Mouse (Mus musculus) embryonic facial prominence, embryonic 11.5 days (tissue): Measurements from ENCODE around the gene Sec61a1. TPM values are rescaled to one million over a fixed set of nuclear protein-coding genes. Genes with fewer than 3 reads are reported as not detected.

Experiments
- ATAC-seq: fragments of 200-750 bp; cut with Nextera tagmentation; replicated peaks from 2 replicates; pipeline ENCODE4 v1.8.0; 2017; ENCODE audit warnings: low read depth; ENCODE audit not compliant: insufficient number of reproducible peaks, low FRiP score, low TSS enrichment
- DNase-seq: peaks from one replicate; pipeline ENCODE4 v3.0.0-alpha.2; 2015; ENCODE audit warnings: low spot score
- H3K27ac ChIP-seq: fragments of 300-500 bp; sonication (generic); replicated peaks from 2 replicates; pipeline ENCODE4 v1.5.1; 2014; ENCODE audit warnings: mild to moderate bottlenecking, low read depth, low read length, control low read depth
- H3K27me3 ChIP-seq: fragments of 300-500 bp; sonication (generic); 2 replicates; pipeline ENCODE4 v1.6.1; 2014; ENCODE audit warnings: mild to moderate bottlenecking, low read length, moderate library complexity, mixed read lengths; ENCODE audit not compliant: control insufficient read depth, insufficient read depth
- H3K36me3 ChIP-seq: fragments of 300-500 bp; sonication (generic); replicated peaks from 2 replicates; pipeline ENCODE4 v1.6.1; 2014; ENCODE audit warnings: low read depth, mild to moderate bottlenecking, low read length, moderate library complexity, mixed read lengths; ENCODE audit not compliant: control insufficient read depth, insufficient read depth
- H3K4me1 ChIP-seq: fragments of 300-500 bp; sonication (generic); 2 replicates; pipeline ENCODE4 v1.6.1; 2014; ENCODE audit warnings: low read length, mixed read lengths; ENCODE audit not compliant: control insufficient read depth, insufficient read depth
- H3K4me2 ChIP-seq: fragments of 300-500 bp; sonication (generic); 2 replicates; pipeline ENCODE4 v1.6.1; 2014; ENCODE audit warnings: low read depth, mild to moderate bottlenecking, control low read depth, low read length, moderate library complexity
- H3K4me3 ChIP-seq: fragments of 300-500 bp; sonication (generic); 2 replicates; pipeline ENCODE4 v1.5.1; 2014; ENCODE audit warnings: low read depth, low read length, control low read depth
- H3K9ac ChIP-seq: fragments of 300-500 bp; sonication (generic); replicated peaks from 2 replicates; pipeline ENCODE4 v1.6.1; 2014; ENCODE audit warnings: mild to moderate bottlenecking, control low read depth, low read length
- H3K9me3 ChIP-seq: fragments of 300-500 bp; sonication (generic); replicated peaks from 2 replicates; pipeline ENCODE4 v1.6.1; 2016; ENCODE audit warnings: mild to moderate bottlenecking, low read length, inconsistent platforms, mixed read lengths; ENCODE audit not compliant: control insufficient read depth
- WGBS: fragments of 180-500 bp; shearing (Covaris S2); extraction: QIAGEN DNeasy Blood & Tissue Kit; methylation state at CpG from one replicate; pipeline ENCODE4 v1.1.7; 2014; 5-methylcytosine and 5-hydroxymethylcytosine counted together
- polyA plus RNA-seq: library from polyadenylated mRNA; unstranded; fragments of >200 nt; fragmentation: Nextera tagmentation; extraction: Ambion mirVana; gene quantifications from 2 replicates; pipeline ENCODE4 v1.2.1, GENCODE M21; 2014

Sec61a1 gene
- polyA plus RNA-seq, 1 experiment from 2014 or later = 160 TPM

DNA sequence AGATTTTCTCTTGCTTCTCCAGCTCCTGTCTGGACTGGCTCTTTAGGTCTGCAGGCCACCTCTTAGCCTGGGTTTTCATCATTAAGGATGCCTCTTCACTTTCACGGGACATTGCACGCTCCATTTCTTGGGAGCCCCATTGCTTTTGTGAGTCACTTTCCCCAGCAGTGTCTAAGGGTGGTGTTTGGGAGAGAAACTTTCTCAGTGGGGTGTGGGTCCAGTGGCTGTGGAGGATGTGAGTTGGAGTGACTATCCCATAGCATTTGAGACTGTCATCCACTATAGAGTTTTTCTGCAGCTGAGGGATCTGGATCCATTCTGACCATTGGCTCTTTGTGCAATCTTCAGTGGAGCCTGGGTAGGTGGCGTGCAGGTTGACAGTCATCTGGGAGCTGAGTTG is 4.7 kb upstream of the Sec61a1 start:
- Histone ChIP-seq H3K36me3 (no peaks in the 10 kb centered on the region), H3K9ac (no peak overlapping the region), H3K27ac (no peak overlapping the region), H3K4me1 (no peaks in the 10 kb centered on the region), H3K9me3 (no peaks in the 10 kb centered on the region), H3K4me2 (no peak overlapping the region), H3K4me3 (no peak overlapping the region), H3K27me3 (no peaks in the 10 kb centered on the region)
- ATAC-seq (no peak), DNase-seq (no peak)
- WGBS = 82% methylated on average over 3 of the region's 3 CpGs

DNA sequence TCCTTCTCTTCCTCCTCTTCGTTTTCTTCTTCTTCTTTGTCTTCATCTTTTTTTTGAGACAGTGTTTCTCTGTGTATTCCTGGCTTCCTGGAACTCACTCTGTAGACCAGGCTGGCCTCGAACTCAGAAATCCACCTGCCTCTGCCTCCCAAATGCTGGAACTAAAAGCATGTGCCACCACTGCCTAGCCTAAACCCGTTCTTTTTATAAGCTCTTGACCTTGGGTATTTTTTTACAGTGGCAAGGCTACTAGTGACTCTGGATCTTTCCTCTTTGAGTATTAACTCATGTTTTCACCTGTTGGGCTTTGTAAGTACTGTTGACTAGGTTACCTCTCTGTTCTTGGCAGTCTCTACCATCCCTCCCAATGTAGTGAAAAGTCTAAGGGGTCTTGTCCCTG is 4.3 kb upstream of the Sec61a1 start:
- Histone ChIP-seq H3K27me3 (no peaks in the 10 kb centered on the region), H3K9ac (no peak overlapping the region), H3K4me1 (no peaks in the 10 kb centered on the region), H3K9me3 (no peaks in the 10 kb centered on the region), H3K36me3 (no peaks in the 10 kb centered on the region), H3K27ac (no peak overlapping the region), H3K4me3 (no peak overlapping the region), H3K4me2 (no peak overlapping the region)
- no peak for DNase-seq
- 71% methylated on average over 3 of the region's 3 CpGs for WGBS
- no peak for ATAC-seq

DNA sequence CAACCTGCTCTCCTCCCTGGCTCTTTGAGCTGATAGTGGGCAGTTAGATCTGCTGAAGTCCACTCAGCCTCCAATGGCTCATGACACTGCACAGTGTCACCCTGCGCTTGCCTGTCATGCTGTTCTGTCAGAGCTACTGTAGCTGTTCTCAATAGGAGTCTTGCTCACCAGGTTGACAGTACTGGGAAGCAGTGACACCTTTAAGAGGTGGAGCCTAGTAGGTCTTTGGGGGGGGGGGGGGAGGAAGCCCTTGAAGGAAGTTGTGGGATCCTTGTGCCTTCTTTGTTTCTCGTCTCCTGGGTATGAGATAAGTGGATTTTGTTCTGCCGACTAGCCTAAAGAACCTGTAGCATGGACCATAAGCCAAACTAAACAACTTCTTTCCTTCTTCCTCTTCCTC is 3.9 kb upstream of the Sec61a1 start:
- 72% methylated on average over 3 of the region's 3 CpGs for WGBS
- no peaks in the 10 kb centered on the region for H3K27me3 ChIP-seq
- no peaks in the 10 kb centered on the region for H3K9me3 ChIP-seq
- H3K4me3 ChIP-seq = no peak overlapping the region
- no peaks in the 10 kb centered on the region for H3K4me1 ChIP-seq
- no peaks in the 10 kb centered on the region for H3K36me3 ChIP-seq
- DNase-seq (no peak), ATAC-seq (no peak)
- H3K27ac ChIP-seq = no peak overlapping the region
- no peak overlapping the region for H3K4me2 ChIP-seq
- no peak overlapping the region for H3K9ac ChIP-seq

DNA sequence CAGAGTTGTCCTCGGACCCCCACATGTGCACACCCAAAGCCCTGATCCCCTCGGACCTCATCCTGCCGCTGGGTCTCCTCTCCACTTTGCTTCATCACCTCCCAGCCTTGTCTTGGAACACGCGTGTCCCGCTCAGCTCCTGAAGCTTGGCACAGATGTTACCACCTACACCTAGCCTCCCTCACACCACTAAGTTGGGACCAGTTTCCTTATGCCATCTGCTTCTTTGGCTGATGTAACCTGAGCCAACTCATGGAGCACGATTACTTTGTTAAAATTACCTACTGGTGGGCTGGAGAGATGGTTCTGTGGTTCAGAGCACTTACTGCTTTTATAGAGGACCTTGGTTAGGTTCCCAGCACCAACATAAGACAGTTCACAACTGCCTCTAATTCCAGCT is 3.1 kb upstream of the Sec61a1 start:
- Histone ChIP-seq H3K9me3 (no peaks in the 10 kb centered on the region), H3K36me3 (no peaks in the 10 kb centered on the region), H3K27me3 (no peaks in the 10 kb centered on the region), H3K9ac (no peak overlapping the region), H3K4me3 (no peak overlapping the region), H3K27ac (no peak overlapping the region), H3K4me2 (no peak overlapping the region), H3K4me1 (no peaks in the 10 kb centered on the region; the same call in 1 of the 2 replicates)
- ATAC-seq = no peak
- DNase-seq = no peak
- WGBS = 85% methylated on average over 7 of the region's 7 CpGs

DNA sequence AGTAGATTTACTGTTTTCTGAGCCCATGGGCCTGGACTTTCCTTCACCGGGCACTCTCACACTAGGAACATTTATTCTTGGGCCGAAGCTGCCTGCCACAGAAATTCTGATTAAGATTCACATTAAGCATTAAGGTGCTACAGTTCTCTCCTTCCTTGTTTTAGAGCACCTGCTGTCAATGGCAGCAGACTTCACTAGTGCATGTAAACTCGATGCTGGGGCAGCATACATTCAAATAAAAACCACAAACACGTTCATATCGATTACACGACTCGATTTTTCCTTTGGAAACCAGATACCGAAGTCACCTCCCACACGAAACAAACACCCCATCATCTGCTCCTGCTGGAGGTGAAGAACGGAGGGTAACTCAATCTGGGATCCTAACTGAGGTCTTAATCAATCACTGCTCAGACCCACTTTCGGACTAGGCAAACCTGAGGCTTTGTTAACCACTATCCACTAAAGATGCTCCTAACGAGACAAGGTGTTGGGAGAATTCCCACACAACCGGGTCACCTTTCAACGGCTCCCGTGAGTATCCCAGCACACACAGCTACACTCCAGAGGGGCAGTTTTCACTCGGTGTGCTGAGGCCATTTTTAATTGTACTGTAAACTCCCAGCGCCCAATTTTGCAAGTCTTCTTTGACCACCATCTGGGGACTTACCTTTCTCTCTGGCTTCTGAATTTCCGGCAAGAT is 853 bp downstream of the Sec61a1 start:
- no peak for ATAC-seq
- peak overlapping the region; percentile 52; the same call in 1 of the 2 replicates for H3K27ac ChIP-seq
- no peaks in the 10 kb centered on the region for H3K9me3 ChIP-seq
- no peaks in the 10 kb centered on the region; the same call in 1 of the 2 replicates for H3K4me1 ChIP-seq
- peaks cover 13% of the 10 kb centered on the region; the same call in 1 of the 2 replicates for H3K36me3 ChIP-seq
- DNase-seq = peak; percentile 22
- peak overlapping the region; percentile 64 for H3K4me2 ChIP-seq
- no peaks in the 10 kb centered on the region for H3K27me3 ChIP-seq
- peak overlapping the region; percentile 91 for H3K9ac ChIP-seq
- peak overlapping the region; percentile 98 for H3K4me3 ChIP-seq
- 14% methylated on average over 18 of the region's 18 CpGs for WGBS

DNA sequence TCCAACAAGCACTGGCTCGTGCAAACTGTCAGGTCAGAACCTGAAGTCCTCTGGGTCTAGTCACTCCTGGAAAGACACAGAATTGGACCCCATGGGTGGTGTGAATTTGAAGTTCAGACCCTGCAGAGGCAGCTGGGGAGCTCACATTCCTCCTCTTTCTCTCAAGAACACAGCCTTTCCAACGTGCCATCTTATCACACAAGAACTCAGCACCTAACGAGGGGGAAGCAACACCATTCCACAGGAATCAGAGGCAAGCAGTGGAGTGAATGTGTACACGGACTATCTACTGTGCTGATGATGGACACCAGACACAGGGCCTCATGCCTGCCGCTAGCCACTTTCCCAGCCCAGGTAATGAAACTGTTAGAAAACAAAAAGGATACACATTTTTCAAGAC is 2.0 kb downstream of the Sec61a1 start:
- Histone ChIP-seq H3K4me1 (no peaks in the 10 kb centered on the region; the same call in 1 of the 2 replicates), H3K4me3 (peak overlapping the region; percentile 1; the same call in 1 of the 2 replicates), H3K27ac (no peak overlapping the region), H3K9me3 (no peaks in the 10 kb centered on the region), H3K36me3 (peaks cover 13% of the 10 kb centered on the region), H3K27me3 (no peaks in the 10 kb centered on the region), H3K4me2 (no peak overlapping the region), H3K9ac (peak overlapping the region; percentile 7; the same call in 1 of the 2 replicates)
- no peak for DNase-seq
- 75% methylated on average over 5 of the region's 5 CpGs for WGBS
- ATAC-seq = no peak

DNA sequence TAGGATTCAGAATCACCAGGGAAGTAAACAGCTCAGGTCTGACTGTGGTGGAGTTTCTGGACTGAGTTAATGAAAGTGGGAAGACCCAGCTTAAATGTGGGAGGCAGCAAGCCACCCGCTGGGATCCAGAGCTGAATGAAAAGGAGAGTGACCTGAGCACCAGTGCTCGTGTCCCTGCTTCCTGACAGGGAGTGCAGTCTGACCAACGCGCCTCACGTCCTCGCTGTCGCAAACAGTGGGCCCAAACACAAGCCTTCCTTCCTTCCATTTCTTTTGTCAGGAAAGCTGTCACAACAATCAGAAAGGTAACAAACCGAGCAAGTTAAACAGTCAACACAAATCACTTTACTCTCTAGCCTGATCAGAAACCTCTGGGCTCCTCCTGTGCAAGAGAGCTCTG is 2.7 kb downstream of the Sec61a1 start:
- no peak overlapping the region for H3K4me2 ChIP-seq
- no peak overlapping the region for H3K4me3 ChIP-seq
- DNase-seq (no peak), ATAC-seq (no peak)
- H3K27ac ChIP-seq = no peak overlapping the region
- 84% methylated on average over 8 of the region's 8 CpGs for WGBS
- no peaks in the 10 kb centered on the region for H3K9me3 ChIP-seq
- H3K9ac ChIP-seq = no peak overlapping the region
- no peaks in the 10 kb centered on the region for H3K27me3 ChIP-seq
- H3K4me1 ChIP-seq = no peaks in the 10 kb centered on the region; the same call in 1 of the 2 replicates
- H3K36me3 ChIP-seq = peaks cover 14% of the 10 kb centered on the region

DNA sequence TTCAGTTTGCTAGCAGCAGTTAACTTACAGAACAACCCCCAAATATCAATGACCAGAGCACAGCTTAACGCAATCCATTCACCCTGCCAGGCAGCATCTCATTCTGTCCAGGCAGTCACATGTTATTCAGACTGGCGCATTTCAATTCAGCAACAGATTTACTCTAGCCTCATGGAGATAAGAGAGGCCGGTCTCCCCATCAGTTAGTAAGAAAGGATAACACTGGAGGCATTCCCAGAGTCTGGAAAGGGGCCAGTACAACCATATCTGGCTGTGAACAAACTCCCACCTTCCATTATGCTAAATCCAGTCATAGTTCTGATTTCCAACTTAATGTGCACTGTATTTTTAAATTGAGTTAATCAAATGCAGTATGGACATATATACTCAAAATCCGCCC is 4.2 kb downstream of the Sec61a1 start:
- ATAC-seq (no peak), DNase-seq (no peak)
- Histone ChIP-seq H3K4me1 (no peaks in the 10 kb centered on the region; the same call in 1 of the 2 replicates), H3K4me3 (no peak overlapping the region), H3K9ac (no peak overlapping the region), H3K27ac (no peak overlapping the region), H3K9me3 (no peaks in the 10 kb centered on the region), H3K36me3 (peaks cover 25% of the 10 kb centered on the region), H3K4me2 (no peak overlapping the region), H3K27me3 (no peaks in the 10 kb centered on the region)
- WGBS = 91% methylated on average over 4 of the region's 4 CpGs
